Mouse (Mus musculus): ENCODE results near the gene Cys1.
"Not testable (repeated sequence)": the region's sequence is repeated elsewhere in the genome, so short reads cannot be mapped to it uniquely, and the experiment has no call there.

The Cys1 gene

DNA sequence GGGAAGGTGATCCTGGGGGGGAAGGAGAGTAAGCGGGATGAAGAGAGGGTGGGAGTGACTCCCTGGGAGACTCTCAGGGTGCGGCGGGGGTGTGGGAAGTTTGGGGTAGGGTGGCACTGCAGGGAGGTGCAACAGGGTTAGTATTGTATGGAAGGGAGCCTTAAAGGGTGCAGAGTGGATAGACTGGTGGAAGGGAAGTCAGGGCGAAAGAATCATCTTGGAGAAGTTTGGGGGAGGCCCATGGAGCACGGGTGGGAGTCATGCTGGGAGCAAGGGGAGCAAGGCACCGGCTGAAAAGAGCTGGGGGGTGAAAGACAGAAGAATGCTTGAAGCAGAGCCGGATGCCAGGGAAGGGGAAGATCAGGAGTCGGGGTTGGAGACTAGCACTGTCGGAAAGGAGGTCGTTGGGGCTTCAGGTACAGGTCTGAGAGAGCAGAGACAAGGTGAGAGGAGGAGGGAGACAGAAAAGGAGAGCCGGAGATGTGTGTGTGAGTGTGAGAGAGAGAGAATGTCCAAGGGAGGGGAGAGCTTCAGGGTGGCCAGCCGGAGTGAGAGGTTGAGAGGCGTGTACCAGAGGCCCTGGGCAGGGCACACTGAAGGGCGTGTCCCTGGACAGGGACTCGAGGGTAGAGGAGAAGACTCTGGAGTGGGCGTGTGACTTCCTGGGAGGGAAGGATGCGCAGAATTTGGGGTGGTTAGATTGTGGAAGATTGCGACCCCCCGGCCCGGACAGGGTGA lies at the start of gene Cys1:
Gene Cys1 (minus strand): TSS at position 528 of the 738 bp plus-strand sequence.
- no peak for DNase-seq (ENCODE audit: inconsistent ontology term)

GRCm38 (mm10) chr12:24724369-24724768 lies 42.8 kb upstream of the Cys1 start:
- peak; percentile 70 for DNase-seq (ENCODE audit: inconsistent ontology term)

DNA sequence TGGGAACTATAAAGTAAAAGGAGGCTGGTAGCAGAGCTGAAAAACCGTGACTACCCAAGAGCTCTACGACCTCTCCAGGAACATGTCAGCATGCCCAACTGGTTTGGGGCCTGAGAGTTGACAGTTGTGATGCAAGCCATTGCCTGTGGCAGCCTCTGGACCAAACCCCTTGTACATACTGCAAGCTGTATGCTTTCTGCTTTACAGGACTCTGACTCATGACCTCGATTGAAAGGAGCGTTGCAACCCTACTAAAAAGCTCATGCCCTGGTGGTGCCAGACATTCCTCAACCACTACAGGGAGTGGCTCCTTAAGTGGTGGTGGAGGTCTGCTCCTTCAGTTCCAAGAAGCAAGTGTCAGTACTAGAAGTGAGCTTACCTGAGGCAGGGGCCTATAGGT lies 42.2 kb upstream of the Cys1 start:
- DNase-seq (ENCODE audit: inconsistent ontology term): no peak

DNA sequence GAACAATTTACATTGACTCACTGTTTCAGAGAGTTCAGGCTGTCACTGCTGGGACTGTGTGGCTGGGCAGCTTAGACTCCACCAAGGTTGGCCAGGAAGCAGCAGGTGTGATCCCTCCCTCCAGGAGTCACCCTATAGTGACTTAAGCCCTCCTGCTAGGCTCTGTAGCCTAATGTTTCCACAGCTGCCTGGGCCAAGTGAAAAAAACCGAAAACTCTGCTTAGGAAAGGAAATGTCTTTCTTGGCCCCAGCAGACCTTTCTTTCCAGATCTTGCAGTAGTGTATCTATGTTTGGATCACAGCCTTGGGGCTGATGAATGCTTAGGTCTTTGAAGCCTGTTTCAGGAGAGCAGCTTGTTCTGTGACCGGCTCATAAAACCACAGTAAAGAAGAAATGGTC lies 41.8 kb upstream of the Cys1 start:
- no peak for DNase-seq (ENCODE audit: inconsistent ontology term)

GRCm38 (mm10) chr12:24716721-24717301 lies 35.2 kb upstream of the Cys1 start:
- DNase-seq (ENCODE audit: inconsistent ontology term): peak; percentile 36

DNA sequence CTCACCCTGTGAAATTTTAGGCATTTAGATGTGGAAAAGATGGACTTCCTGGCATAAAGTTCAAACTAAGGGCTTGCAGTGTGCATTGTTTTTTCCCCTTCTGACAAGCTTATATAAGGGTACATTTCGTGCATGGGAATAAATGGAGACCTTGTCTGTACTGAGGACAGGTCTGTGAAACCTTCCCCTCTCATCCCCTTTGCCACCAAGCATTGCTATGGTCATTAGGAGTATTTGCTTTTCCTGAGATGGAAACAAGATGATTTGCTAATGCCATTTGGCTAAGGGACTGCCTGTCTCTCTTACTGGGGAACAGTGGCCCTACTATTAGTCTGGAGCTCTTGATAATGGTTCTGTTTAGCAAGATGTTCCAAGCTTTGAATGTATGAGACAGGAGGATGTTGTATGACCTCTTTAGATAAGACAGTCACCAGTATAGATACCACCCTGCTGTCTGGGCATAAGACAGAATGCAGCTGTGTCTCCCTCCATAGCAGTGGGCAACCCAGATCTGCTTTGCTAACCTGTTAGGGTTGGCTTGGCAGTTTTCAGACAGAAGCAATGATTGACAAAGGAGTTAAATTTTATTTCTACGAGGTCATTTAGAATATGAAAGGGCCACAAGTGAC lies 33.8 kb upstream of the Cys1 start:
- DNase-seq (ENCODE audit: inconsistent ontology term): no peak

GRCm38 (mm10) chr12:24714579-24715255 lies 33.1 kb upstream of the Cys1 start:
- no peak for DNase-seq (ENCODE audit: inconsistent ontology term)

DNA sequence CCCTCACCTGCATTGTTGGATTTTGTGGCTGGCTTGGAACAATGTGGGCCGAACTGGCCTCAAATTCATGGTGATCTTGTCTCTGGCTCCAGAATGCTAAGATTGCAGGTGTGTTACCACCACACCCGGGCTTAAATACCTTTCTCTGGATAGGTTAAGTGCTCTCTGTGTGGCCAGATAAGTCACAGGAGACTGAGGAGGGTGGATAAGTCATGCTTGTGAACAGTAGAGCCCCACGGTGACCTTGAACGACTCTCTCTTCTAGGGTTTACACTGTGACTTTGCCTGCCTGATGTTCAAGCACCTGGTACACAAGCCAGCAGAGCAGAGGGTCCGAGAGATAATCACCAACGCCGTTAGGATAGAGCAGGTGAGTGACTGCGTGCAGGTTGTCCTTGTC lies 30.8 kb upstream of the Cys1 start:
- no peak for DNase-seq (ENCODE audit: inconsistent ontology term)

DNA sequence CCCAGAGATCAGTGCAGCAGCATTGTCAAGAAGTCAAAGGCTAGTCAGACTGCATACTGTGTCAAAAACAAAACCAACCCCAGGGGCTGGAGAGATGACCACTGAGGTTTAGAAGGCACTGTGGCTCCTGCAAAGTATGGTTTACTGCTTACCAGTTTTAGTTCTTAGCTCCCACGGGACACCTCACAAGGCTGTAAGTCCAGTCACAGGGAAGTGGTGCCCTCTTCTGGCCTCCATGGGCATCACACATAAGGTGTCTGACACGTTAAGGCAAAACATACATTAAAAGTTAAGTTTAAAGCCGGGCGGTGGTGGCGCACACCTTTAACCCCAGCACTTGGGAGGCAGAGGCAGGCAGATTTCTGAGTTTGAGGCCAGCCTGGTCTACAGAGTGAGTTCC lies 29.1 kb upstream of the Cys1 start:
- peak; percentile 47 for DNase-seq (ENCODE audit: inconsistent ontology term)

DNA sequence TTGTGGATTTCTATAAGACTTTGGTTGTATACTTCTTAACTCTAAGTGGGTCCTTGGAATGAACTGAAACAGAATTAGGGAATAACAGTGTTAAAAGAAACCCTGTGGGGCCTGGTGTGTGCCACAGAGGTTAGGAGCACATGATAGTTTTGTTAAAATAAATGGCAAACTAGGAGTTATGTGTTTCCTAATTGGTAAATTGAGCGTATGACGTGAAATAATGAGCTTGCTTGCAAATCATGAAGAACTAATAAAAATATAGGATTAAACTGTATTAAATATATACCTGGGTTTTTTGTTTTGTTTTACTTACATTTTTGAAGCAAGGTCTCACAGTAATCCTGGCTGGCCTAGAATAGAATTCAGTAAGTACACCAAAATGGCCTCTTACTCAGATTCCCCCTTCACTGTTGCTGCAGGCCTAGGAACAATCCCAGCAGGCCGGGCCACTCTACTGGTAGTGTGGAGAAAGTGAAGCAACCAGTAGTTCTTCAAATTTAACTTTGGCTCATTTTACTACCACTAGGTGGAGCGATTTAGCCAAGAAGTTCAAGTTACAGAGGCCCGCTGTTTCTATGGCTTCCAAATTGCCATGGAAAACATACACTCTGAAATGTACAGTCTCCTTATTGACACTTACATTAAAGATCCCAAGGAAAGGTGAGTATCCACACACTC lies 28.4 kb upstream of the Cys1 start:
- DNase-seq (ENCODE audit: inconsistent ontology term): peak; percentile 78

DNA sequence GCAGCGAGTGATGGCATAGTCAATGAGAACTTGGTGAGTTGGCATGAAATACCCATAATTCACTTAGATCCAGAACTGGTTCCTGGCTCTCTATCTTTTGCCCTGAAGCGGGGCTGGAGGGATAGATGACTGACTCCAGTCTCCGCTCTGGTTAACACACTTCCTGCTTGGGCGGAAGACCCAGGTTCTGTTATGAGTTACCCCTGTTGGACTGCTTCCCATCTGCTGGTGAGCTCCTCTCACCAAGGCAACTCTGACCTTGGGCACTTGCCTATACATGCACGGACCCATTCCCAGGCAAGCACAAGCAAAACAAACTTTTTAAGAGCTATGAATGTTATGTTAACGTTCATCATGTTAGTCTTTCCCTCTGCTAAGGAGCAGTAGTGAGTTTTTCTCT lies 27.8 kb upstream of the Cys1 start:
- no peak for DNase-seq (ENCODE audit: inconsistent ontology term)

- peak; percentile 30 for DNase-seq (ENCODE audit: inconsistent ontology term)
Measured at GRCm38 (mm10) chr12:24708824-24709218, 27.2 kb upstream of the Cys1 start.

DNA sequence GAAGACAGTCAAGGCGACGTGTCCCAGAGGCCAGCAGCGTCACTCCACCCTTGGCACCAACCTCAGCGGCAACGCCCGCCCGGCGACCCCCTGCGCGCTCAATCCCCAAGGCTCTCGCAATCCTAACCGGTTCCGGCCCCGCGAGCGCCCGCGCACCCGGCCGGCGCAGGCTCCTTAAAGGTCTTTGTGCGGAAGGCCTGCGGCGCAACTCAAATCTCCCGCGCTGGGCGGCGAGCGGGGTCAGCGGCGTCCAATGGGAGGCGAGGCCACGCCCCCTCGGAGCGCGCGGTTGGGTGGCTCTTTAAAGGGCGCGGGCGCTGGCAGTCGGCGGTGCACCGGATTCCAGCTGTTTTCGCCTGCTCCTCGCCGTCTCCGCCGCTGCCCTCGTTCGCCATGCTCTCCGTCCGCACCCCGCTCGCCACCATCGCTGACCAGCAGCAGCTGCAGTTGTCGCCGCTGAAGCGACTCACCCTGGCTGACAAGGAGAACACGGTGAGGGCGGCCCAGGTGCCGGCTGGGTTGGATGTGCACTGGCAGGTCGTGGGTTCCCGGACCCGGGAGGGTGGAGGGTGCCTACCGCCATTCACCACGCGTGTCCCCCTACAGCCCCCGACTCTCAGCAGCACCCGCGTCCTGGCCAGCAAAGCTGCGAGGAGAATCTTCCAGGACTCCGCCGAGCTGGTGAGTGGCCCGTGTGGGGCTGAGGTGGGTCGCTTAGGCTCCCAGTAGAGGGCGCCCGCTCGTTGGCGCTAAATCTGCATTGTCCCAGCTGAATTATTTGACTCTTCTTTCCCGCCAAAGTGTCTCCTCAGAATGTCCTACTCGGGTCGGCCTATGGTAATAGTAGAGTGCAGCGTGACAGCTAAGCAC lies 26.6 kb upstream of the Cys1 start, which contains the start of gene Rrm2:
Gene Rrm2 (plus strand): TSS at position 288 of the 870 bp plus-strand sequence.
- peak; percentile 96 for DNase-seq (ENCODE audit: inconsistent ontology term)

DNA sequence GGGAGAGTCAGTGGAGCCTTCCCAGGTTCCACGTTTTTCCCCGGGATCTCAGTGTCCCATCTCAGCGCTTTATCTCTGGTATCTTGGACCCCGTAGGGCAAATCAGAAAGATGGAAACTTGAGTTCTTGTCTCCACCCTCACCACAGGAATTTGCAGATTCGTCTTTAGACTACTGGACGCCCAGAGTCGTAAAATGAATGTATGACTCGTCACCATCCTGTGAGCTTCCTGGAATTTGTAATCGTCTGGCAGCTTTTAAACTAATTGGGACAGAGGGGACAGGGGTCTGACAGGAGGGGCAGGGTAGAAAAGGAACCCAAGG lies 25.8 kb upstream of the Cys1 start:
- DNase-seq (ENCODE audit: inconsistent ontology term): peak; percentile 80

DNA sequence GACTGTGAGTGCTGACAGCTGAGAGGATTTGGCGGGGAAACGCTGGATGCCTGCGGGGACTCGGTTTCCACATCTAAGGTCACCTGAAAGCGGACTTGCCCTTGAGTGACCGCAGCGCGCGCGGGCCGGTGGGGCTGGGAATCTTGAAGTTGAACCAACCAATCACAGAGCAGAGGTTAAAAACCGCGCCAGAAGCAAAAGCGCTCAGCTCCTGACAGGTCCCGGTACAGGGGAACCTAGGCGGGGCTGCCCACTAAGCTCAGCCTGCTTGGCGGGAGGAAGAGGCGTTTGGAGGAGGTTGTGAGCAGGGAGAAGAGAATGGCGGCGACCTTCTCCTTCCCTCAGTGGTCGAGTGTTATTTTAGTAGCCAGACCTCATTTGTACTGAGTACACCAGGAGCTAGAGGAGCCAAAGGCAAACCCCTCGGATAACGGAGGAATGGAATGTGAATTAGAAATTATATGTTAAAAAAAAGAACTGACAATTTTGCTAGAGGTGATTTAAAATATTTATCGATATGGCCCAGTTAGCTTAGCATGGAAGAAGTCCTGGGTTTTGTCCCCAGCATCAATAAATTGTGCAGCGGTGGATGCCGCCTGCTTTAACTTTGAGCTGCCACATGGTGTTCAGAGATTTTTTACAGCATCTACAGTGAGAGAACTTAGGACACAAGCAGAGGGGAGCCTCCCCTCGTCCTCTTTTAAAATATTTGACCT lies 25.3 kb upstream of the Cys1 start:
- DNase-seq (ENCODE audit: inconsistent ontology term): peak; percentile 66

GRCm38 (mm10) chr12:24705502-24706263 lies 24.1 kb upstream of the Cys1 start:
- DNase-seq (ENCODE audit: inconsistent ontology term): no peak

DNA sequence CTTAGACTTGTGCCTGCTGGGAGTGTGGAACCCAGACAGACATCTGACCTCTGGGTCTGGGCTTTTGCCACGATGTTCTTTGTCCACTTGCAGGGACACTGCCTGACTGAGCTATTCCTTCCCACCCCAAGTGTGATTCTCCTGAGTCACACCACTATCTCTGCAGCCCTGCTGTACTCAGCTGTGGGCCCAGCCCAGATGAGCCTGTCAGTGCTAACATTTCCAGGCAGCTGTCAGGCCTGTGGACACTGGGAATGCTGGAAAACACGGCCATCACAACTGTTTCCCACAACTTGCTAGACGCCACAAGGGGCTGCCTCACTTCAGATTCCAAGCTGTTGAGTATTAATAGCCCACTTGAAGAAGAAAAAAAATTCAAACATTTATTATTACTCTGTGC lies 21.4 kb upstream of the Cys1 start:
- no peak for DNase-seq (ENCODE audit: inconsistent ontology term)

- not testable (repeated sequence) for DNase-seq (ENCODE audit: inconsistent ontology term)
Measured at GRCm38 (mm10) chr12:24701621-24702020, 20.0 kb upstream of the Cys1 start.

GRCm38 (mm10) chr12:24699578-24699977 lies 18.0 kb upstream of the Cys1 start:
- no peak for DNase-seq (ENCODE audit: inconsistent ontology term)

- no peak for DNase-seq (ENCODE audit: inconsistent ontology term)
Measured at GRCm38 (mm10) chr12:24698514-24698913, 16.9 kb upstream of the Cys1 start.
